Mouse (Mus musculus): ENCODE results near the gene Spef2. TPM values are rescaled to one million over a fixed set of nuclear protein-coding genes. Genes with fewer than 3 reads are reported as not detected.

The Spef2 gene
- total and polyA plus RNA-seq, 3 experiments, result 0.04 to 0.10 (median 0.09) TPM

DNA sequence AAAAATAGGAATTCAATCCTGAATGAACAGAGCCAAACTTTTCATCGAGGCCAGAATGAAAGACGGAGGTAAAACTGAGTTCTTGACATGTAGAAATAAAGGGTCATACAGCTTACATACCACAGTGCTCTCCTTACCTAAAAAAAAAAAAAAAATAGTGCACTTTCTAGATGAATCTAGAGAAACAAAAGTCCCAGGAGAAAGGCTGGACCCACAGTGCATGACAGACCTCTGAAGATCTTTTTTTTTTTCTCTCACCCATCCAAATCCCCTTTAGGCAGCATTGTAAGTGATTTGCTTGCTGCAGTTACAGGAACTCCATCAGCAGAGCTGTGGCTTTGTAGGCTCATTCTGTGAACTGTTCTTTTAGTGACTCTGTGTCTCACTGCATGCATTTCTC is 199.7 kb downstream of the Spef2 start:
- H3K4me1 ChIP-seq (ENCODE audit: control insufficient read depth, insufficient read depth, low read length), result no peaks in the 10 kb centered on the region
- H3K79me2 ChIP-seq (replicated peaks; ENCODE audit: control insufficient read depth, insufficient read depth, low read length), result no peaks in the 10 kb centered on the region
- H3K9ac ChIP-seq (ENCODE audit: low read depth, low read length), result no peak overlapping the region
- TF ChIP-seq POLR2A (IDR thresholded peaks at IDR 0.05; ENCODE audit: insufficient read depth, low read depth, low read length) (no peak), EP300 (IDR thresholded peaks at IDR 0.05; ENCODE audit: insufficient read depth, low read depth, low read length) (no peak), CTCF (IDR thresholded peaks at IDR 0.05) (no peak)
- 84% methylated on average over 2 of the region's 2 CpGs for WGBS
- no peak overlapping the region for H3K27ac ChIP-seq
- no peaks in the 10 kb centered on the region for H3K36me3 ChIP-seq (ENCODE audit: control insufficient read depth, insufficient read depth, low read length)
- DNase-seq, result no peak
- no peak overlapping the region for H3K4me3 ChIP-seq
- intact Hi-C loops (cut with DNase I), result no loop called here
- H3K27me3 ChIP-seq (ENCODE audit: control insufficient read depth, insufficient read depth, low read length), result no peaks in the 10 kb centered on the region

DNA sequence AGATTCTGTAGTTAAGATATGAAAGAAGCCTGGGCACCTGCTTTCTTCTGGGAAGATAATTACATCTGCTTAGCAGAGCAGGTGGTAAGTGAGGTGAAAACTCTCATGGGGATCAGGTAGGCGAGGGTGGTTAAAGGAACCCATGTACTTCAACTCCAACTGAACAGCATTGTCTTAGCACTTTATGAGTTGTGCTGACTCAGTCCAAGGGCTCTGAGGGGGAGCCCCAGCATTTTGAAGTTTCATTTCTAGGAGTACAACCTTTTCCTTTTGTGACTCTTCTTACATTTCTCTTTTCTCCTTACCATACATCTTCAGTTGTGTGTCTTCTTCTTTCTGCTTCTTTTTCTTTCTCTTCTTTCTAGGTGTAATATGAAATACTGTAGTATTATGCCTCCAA is 213.5 kb downstream of the Spef2 start:
- Histone ChIP-seq H3K36me3 (ENCODE audit: control insufficient read depth, insufficient read depth, low read length) (no peaks in the 10 kb centered on the region), H3K27me3 (ENCODE audit: control insufficient read depth, insufficient read depth, low read length) (no peaks in the 10 kb centered on the region), H3K4me3 (no peak overlapping the region), H3K27ac (no peak overlapping the region), H3K9ac (ENCODE audit: low read depth, low read length) (no peak overlapping the region), H3K79me2 (replicated peaks; ENCODE audit: control insufficient read depth, insufficient read depth, low read length) (no peaks in the 10 kb centered on the region), H3K4me1 (ENCODE audit: control insufficient read depth, insufficient read depth, low read length) (no peaks in the 10 kb centered on the region)
- TF ChIP-seq EP300 (IDR thresholded peaks at IDR 0.05; ENCODE audit: insufficient read depth, low read depth, low read length), result no peak
- TF ChIP-seq POLR2A (IDR thresholded peaks at IDR 0.05; ENCODE audit: insufficient read depth, low read depth, low read length), result no peak
- TF ChIP-seq CTCF (IDR thresholded peaks at IDR 0.05), result no peak
- WGBS, result 64% methylated on average over 1 of the region's 1 CpGs
- intact Hi-C loops (cut with DNase I), result no loop called here
- DNase-seq, result no peak

DNA sequence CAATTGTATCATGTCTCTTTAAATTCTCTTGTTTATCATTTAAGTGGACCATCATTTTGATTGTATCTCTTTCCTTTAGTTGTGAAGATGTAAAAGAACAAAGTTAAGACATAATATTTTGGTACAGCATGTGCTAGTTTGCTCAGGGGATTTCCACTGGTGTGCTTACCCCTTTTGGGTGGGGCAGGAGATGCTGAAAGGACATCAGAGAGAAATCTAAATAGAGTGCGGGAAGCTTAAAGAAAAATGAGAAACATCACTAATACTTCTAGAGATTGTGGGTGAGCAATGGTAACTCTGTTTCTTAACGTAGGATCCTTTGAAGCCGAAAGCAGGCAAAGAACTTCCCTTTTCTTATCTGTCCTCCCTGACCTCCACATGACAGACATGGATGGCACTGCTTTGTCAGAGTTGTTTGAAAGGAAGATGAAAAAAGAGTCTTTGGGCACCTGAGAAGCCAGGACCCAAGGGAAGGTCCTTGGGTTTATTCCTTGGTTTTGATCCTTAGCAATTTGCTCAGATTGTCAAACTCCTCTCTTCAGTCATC is 215.2 kb downstream of the Spef2 start:
- no peak overlapping the region for H3K27ac ChIP-seq
- intact Hi-C loops (cut with DNase I), result no loop called here
- no peak overlapping the region for H3K9ac ChIP-seq (ENCODE audit: low read depth, low read length)
- H3K36me3 ChIP-seq (ENCODE audit: control insufficient read depth, insufficient read depth, low read length), result no peaks in the 10 kb centered on the region
- no peak for DNase-seq
- 52% methylated on average over 3 of the region's 3 CpGs for WGBS
- no peak overlapping the region for H3K4me3 ChIP-seq
- no peaks in the 10 kb centered on the region for H3K79me2 ChIP-seq (replicated peaks; ENCODE audit: control insufficient read depth, insufficient read depth, low read length)
- TF ChIP-seq EP300 (IDR thresholded peaks at IDR 0.05; ENCODE audit: insufficient read depth, low read depth, low read length), result no peak
- no peak for TF ChIP-seq POLR2A (IDR thresholded peaks at IDR 0.05; ENCODE audit: insufficient read depth, low read depth, low read length)
- no peak for TF ChIP-seq CTCF (IDR thresholded peaks at IDR 0.05)
- H3K4me1 ChIP-seq (ENCODE audit: control insufficient read depth, insufficient read depth, low read length), result no peaks in the 10 kb centered on the region
- H3K27me3 ChIP-seq (ENCODE audit: control insufficient read depth, insufficient read depth, low read length), result no peaks in the 10 kb centered on the region

DNA sequence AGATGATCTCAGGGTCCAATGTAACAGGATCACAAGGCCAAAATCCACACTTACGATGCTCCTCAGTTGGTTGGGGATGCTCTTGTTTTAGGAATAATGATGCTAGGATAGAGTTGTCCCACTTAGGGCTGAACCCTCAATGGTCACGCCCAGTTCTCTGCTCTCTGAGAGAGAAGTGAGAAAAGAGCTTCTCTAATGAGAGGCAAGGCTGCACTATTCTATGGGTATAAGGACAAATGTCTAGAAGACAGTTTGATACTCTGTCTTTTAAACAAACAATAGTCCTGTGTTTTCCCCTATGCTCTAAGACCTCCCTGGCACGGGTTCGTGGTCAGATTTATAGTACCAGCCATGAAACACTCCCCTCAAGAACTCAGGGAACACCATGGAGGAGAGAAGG is 218.6 kb downstream of the Spef2 start, which contains the start of gene Il7r:
Gene Il7r (minus strand): TSS at position 101 of the 400 bp plus-strand sequence.
- Histone ChIP-seq H3K27ac (no peak within 1 kb of the TSS), H3K36me3 (ENCODE audit: control insufficient read depth, insufficient read depth, low read length) (no peaks in the 10 kb centered on the region), H3K4me3 (no peak within 1 kb of the TSS), H3K27me3 (ENCODE audit: control insufficient read depth, insufficient read depth, low read length) (no peaks in the 10 kb centered on the region), H3K9ac (ENCODE audit: low read depth, low read length) (no peak within 1 kb of the TSS), H3K4me1 (ENCODE audit: control insufficient read depth, insufficient read depth, low read length) (no peaks in the 10 kb centered on the region), H3K79me2 (replicated peaks; ENCODE audit: control insufficient read depth, insufficient read depth, low read length) (no peaks in the 10 kb centered on the region)
- no peak for DNase-seq
- WGBS, result 79% methylated on average over 4 of the region's 4 CpGs
- TF ChIP-seq POLR2A (IDR thresholded peaks at IDR 0.05; ENCODE audit: insufficient read depth, low read depth, low read length), result no peak
- TF ChIP-seq CTCF (IDR thresholded peaks at IDR 0.05), result no peak
- no peak for TF ChIP-seq EP300 (IDR thresholded peaks at IDR 0.05; ENCODE audit: insufficient read depth, low read depth, low read length)
- intact Hi-C loops (cut with DNase I), result no loop called here

- no peaks in the 10 kb centered on the region for H3K4me1 ChIP-seq (ENCODE audit: control insufficient read depth, insufficient read depth, low read length)
- no peak overlapping the region for H3K4me3 ChIP-seq
- no peaks in the 10 kb centered on the region for H3K27me3 ChIP-seq (ENCODE audit: control insufficient read depth, insufficient read depth, low read length)
- intact Hi-C loops (cut with DNase I), result no loop called here
- no peaks in the 10 kb centered on the region for H3K36me3 ChIP-seq (ENCODE audit: control insufficient read depth, insufficient read depth, low read length)
- H3K27ac ChIP-seq, result no peak overlapping the region
- TF ChIP-seq EP300 (IDR thresholded peaks at IDR 0.05; ENCODE audit: insufficient read depth, low read depth, low read length) (no peak), POLR2A (IDR thresholded peaks at IDR 0.05; ENCODE audit: insufficient read depth, low read depth, low read length) (no peak), CTCF (IDR thresholded peaks at IDR 0.05) (no peak)
- 69% methylated on average over 3 of the region's 3 CpGs for WGBS
- no peak for DNase-seq
- H3K9ac ChIP-seq (ENCODE audit: low read depth, low read length), result no peak overlapping the region
- no peaks in the 10 kb centered on the region for H3K79me2 ChIP-seq (replicated peaks; ENCODE audit: control insufficient read depth, insufficient read depth, low read length)
Measured at GRCm38 (mm10) chr15:9529646-9530045, 219.0 kb downstream of the Spef2 start.

Other genes starting within 250 kb of the Spef2 start
- gene Il7r, start 218.7 kb downstream of the Spef2 start, total RNA-seq (2021), result under 1 TPM; 0.57 to 0.68 TPM
- 0.59 and 0.68 TPM in 2 replicates for gene Il7r, start 218.7 kb downstream of the Spef2 start, polyA plus RNA-seq (2012; rRNA removed)